Mouse (Mus musculus): ENCODE measurements at regions not wholly inside any gene's neighbourhood (a gene's known extent, or its start where the extent isn't known, plus 50 kb on each side); places are given as distances from the start of the nearest gene placed in this dataset.

GRCm38 (mm10) chr13:103683169-103683568, 91.2 kb downstream of the Srek1 start:
- TF ChIP-seq CTCF (IDR thresholded peaks at IDR 0.05; ENCODE audit: borderline replicate concordance, extremely low read depth, insufficient read depth, insufficient read length) = no peak
- peak; percentile 28 for DNase-seq (ENCODE audit: low read depth)

- TF ChIP-seq CTCF (IDR thresholded peaks at IDR 0.05; ENCODE audit: borderline replicate concordance, extremely low read depth, insufficient read depth, insufficient read length) (no peak), POLR2A (IDR thresholded peaks at IDR 0.05; ENCODE audit: borderline replicate concordance, extremely low read depth, insufficient read depth, insufficient read length, poor library complexity, severe bottlenecking) (no peak)
- DNase-seq (ENCODE audit: low read depth) = no peak
These were observed 93.7 kb downstream of the Srek1 start for GRCm38 (mm10) chr13:103680740-103681139.

- no peak for DNase-seq (ENCODE audit: low read depth)
These were observed 94.4 kb downstream of the Srek1 start for GRCm38 (mm10) chr13:103680052-103680451.

GRCm38 (mm10) chr13:103676831-103677230, 97.6 kb downstream of the Srek1 start:
- DNase-seq (ENCODE audit: low read depth) = peak; percentile 75
- TF ChIP-seq CTCF (IDR thresholded peaks at IDR 0.05; ENCODE audit: borderline replicate concordance, extremely low read depth, insufficient read depth, insufficient read length) (no peak), POLR2A (IDR thresholded peaks at IDR 0.05; ENCODE audit: borderline replicate concordance, extremely low read depth, insufficient read depth, insufficient read length, poor library complexity, severe bottlenecking) (no peak)

More at GRCm38 (mm10) chr13:103680052-103680451, 94.4 kb downstream of the Srek1 start:
- no peak for TF ChIP-seq POLR2A (IDR thresholded peaks at IDR 0.05; ENCODE audit: borderline replicate concordance, extremely low read depth, insufficient read depth, insufficient read length, poor library complexity, severe bottlenecking)
- no peak for TF ChIP-seq CTCF (IDR thresholded peaks at IDR 0.05; ENCODE audit: borderline replicate concordance, extremely low read depth, insufficient read depth, insufficient read length)

GRCm38 (mm10) chr13:103676221-103676620, 98.2 kb downstream of the Srek1 start:
- no peak for TF ChIP-seq CTCF (IDR thresholded peaks at IDR 0.05; ENCODE audit: borderline replicate concordance, extremely low read depth, insufficient read depth, insufficient read length)
- TF ChIP-seq POLR2A (IDR thresholded peaks at IDR 0.05; ENCODE audit: borderline replicate concordance, extremely low read depth, insufficient read depth, insufficient read length, poor library complexity, severe bottlenecking) = no peak
- no peak for DNase-seq (ENCODE audit: low read depth)

GRCm38 (mm10) chr13:103670611-103671010, 103.8 kb downstream of the Srek1 start:
- DNase-seq (ENCODE audit: low read depth) = no peak
- no peak for TF ChIP-seq CTCF (IDR thresholded peaks at IDR 0.05; ENCODE audit: borderline replicate concordance, extremely low read depth, insufficient read depth, insufficient read length)
- TF ChIP-seq POLR2A (IDR thresholded peaks at IDR 0.05; ENCODE audit: borderline replicate concordance, extremely low read depth, insufficient read depth, insufficient read length, poor library complexity, severe bottlenecking) = no peak

- DNase-seq (ENCODE audit: low read depth) = no peak
- no peak for TF ChIP-seq POLR2A (IDR thresholded peaks at IDR 0.05; ENCODE audit: borderline replicate concordance, extremely low read depth, insufficient read depth, insufficient read length, poor library complexity, severe bottlenecking)
- no peak for TF ChIP-seq CTCF (IDR thresholded peaks at IDR 0.05; ENCODE audit: borderline replicate concordance, extremely low read depth, insufficient read depth, insufficient read length)
These were observed 104.6 kb downstream of the Srek1 start for GRCm38 (mm10) chr13:103669856-103670255.

GRCm38 (mm10) chr13:103667749-103668148, 106.7 kb downstream of the Srek1 start:
- no peak for DNase-seq (ENCODE audit: low read depth)
- TF ChIP-seq CTCF (IDR thresholded peaks at IDR 0.05; ENCODE audit: borderline replicate concordance, extremely low read depth, insufficient read depth, insufficient read length) = no peak
- no peak for TF ChIP-seq POLR2A (IDR thresholded peaks at IDR 0.05; ENCODE audit: borderline replicate concordance, extremely low read depth, insufficient read depth, insufficient read length, poor library complexity, severe bottlenecking)

GRCm38 (mm10) chr13:103660248-103660996, 114.0 kb downstream of the Srek1 start:
- no peak for TF ChIP-seq POLR2A (IDR thresholded peaks at IDR 0.05; ENCODE audit: borderline replicate concordance, extremely low read depth, insufficient read depth, insufficient read length, poor library complexity, severe bottlenecking)
- TF ChIP-seq CTCF (IDR thresholded peaks at IDR 0.05; ENCODE audit: borderline replicate concordance, extremely low read depth, insufficient read depth, insufficient read length) = no peak
- DNase-seq (ENCODE audit: low read depth) = peak; percentile 32

GRCm38 (mm10) chr13:103655966-103656365, 118.4 kb downstream of the Srek1 start:
- no peak for DNase-seq (ENCODE audit: low read depth)
- TF ChIP-seq CTCF (IDR thresholded peaks at IDR 0.05; ENCODE audit: borderline replicate concordance, extremely low read depth, insufficient read depth, insufficient read length) (no peak), POLR2A (IDR thresholded peaks at IDR 0.05; ENCODE audit: borderline replicate concordance, extremely low read depth, insufficient read depth, insufficient read length, poor library complexity, severe bottlenecking) (no peak)

- no peak for TF ChIP-seq CTCF (IDR thresholded peaks at IDR 0.05; ENCODE audit: borderline replicate concordance, extremely low read depth, insufficient read depth, insufficient read length)
- TF ChIP-seq POLR2A (IDR thresholded peaks at IDR 0.05; ENCODE audit: borderline replicate concordance, extremely low read depth, insufficient read depth, insufficient read length, poor library complexity, severe bottlenecking) = no peak
These were observed 121.2 kb downstream of the Srek1 start for GRCm38 (mm10) chr13:103653216-103653615.

GRCm38 (mm10) chr13:103649383-103649782, 125.0 kb downstream of the Srek1 start:
- TF ChIP-seq CTCF (IDR thresholded peaks at IDR 0.05; ENCODE audit: borderline replicate concordance, extremely low read depth, insufficient read depth, insufficient read length) = no peak
- no peak for TF ChIP-seq POLR2A (IDR thresholded peaks at IDR 0.05; ENCODE audit: borderline replicate concordance, extremely low read depth, insufficient read depth, insufficient read length, poor library complexity, severe bottlenecking)
- DNase-seq (ENCODE audit: low read depth) = peak; percentile 59

More at GRCm38 (mm10) chr13:103653216-103653615, 121.2 kb downstream of the Srek1 start:
- DNase-seq (ENCODE audit: low read depth) = no peak
